Mouse (Mus musculus): Measurements from ENCODE around the gene Rnf169. TPM values are rescaled to one million over a fixed set of nuclear protein-coding genes. Genes with fewer than 3 reads are reported as not detected.

Gene Rnf169
- total and polyA plus RNA-seq, 2 experiments from 2014 or later: 2.6 to 14.2 TPM

GRCm38 (mm10) chr7:99887743-99888142 lies 92.5 kb downstream of the Rnf169 start:
- Histone ChIP-seq H3K4me1 (ENCODE audit: insufficient read depth, low read length) (0 out of 2 replicates have a peak, but pooled peaks cover 5% of the 10 kb centered on the region), H3K36me3 (ENCODE audit: insufficient read depth, low read length) (no peaks in the 10 kb centered on the region), H3K4me2 (ENCODE audit: low read depth, low read length) (no peak overlapping the region), H3K9me3 (ENCODE audit: low read length) (no peaks in the 10 kb centered on the region), H3K27me3 (ENCODE audit: insufficient read depth, low read length) (no peaks in the 10 kb centered on the region), H3K9ac (replicated peaks; ENCODE audit: low read length) (no peak overlapping the region), H3K4me3 (ENCODE audit: low read length) (no peak overlapping the region), H3K27ac (no peak overlapping the region)
- DNase-seq (ENCODE audit: low spot score) (no peak), ATAC-seq (no peak)
- TF ChIP-seq CTCF (IDR thresholded peaks at IDR 0.05; ENCODE audit: low read depth): no peak

DNA sequence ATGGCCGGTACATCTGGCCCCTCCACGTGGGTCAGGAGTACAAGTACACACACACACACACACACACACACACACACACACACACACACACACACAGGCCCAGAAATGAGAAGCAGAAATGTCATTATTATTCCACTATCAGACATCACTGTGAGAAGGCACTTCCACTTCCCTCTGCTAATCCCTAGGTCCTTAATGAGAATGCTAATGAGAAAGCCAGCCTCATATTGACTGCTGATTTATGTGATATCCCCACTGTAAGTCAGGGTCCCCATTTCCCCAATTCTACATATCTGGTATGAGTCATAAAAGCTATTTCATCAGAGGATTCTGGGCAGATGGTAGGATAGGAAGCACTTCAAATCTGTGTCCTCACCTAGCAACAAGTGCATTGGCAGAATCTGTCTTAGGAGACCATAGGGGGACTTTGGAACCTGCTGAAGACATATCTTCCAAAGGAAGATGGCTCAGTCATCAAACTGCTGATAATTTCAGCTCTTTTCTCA lies 93.0 kb downstream of the Rnf169 start:
- Histone ChIP-seq H3K9me3 (ENCODE audit: low read length) (no peaks in the 10 kb centered on the region), H3K9ac (replicated peaks; ENCODE audit: low read length) (no peak overlapping the region), H3K4me2 (ENCODE audit: low read depth, low read length) (no peak overlapping the region), H3K36me3 (ENCODE audit: insufficient read depth, low read length) (no peaks in the 10 kb centered on the region), H3K4me1 (ENCODE audit: insufficient read depth, low read length) (0 out of 2 replicates have a peak, but pooled peaks cover 5% of the 10 kb centered on the region), H3K4me3 (ENCODE audit: low read length) (no peak overlapping the region), H3K27ac (no peak overlapping the region), H3K27me3 (ENCODE audit: insufficient read depth, low read length) (no peaks in the 10 kb centered on the region)
- DNase-seq (ENCODE audit: low spot score): no peak
- WGBS: 77% methylated on average over 2 of the region's 2 CpGs
- ATAC-seq: no peak
- TF ChIP-seq CTCF (IDR thresholded peaks at IDR 0.05; ENCODE audit: low read depth): no peak

GRCm38 (mm10) chr7:99878254-99878653 lies 102.0 kb downstream of the Rnf169 start:
- no peaks in the 10 kb centered on the region for H3K27me3 ChIP-seq (ENCODE audit: insufficient read depth, low read length)
- DNase-seq (ENCODE audit: low spot score): peak; percentile 39
- H3K4me3 ChIP-seq (ENCODE audit: low read length): no peak overlapping the region
- no peak overlapping the region for H3K9ac ChIP-seq (replicated peaks; ENCODE audit: low read length)
- H3K27ac ChIP-seq: no peak overlapping the region
- H3K36me3 ChIP-seq (ENCODE audit: insufficient read depth, low read length): no peaks in the 10 kb centered on the region
- H3K9me3 ChIP-seq (ENCODE audit: low read length): no peaks in the 10 kb centered on the region
- TF ChIP-seq CTCF (IDR thresholded peaks at IDR 0.05; ENCODE audit: low read depth): no peak
- peak; percentile 71 for ATAC-seq
- WGBS: 42% methylated on average over 2 of the region's 2 CpGs
- H3K4me1 ChIP-seq (ENCODE audit: insufficient read depth, low read length): no peaks in the 10 kb centered on the region
- no peak overlapping the region for H3K4me2 ChIP-seq (ENCODE audit: low read depth, low read length)

- DNase-seq (ENCODE audit: low spot score) (peak; percentile 94), ATAC-seq (peak; percentile 77)
- Histone ChIP-seq H3K4me3 (ENCODE audit: low read length) (no peak overlapping the region), H3K27me3 (ENCODE audit: insufficient read depth, low read length) (no peaks in the 10 kb centered on the region), H3K4me1 (ENCODE audit: insufficient read depth, low read length) (no peaks in the 10 kb centered on the region), H3K9ac (replicated peaks; ENCODE audit: low read length) (no peak overlapping the region), H3K36me3 (ENCODE audit: insufficient read depth, low read length) (no peaks in the 10 kb centered on the region), H3K9me3 (ENCODE audit: low read length) (no peaks in the 10 kb centered on the region), H3K27ac (no peak overlapping the region), H3K4me2 (ENCODE audit: low read depth, low read length) (no peak overlapping the region)
- 3% methylated on average over 3 of the region's 3 CpGs for WGBS
- peak; percentile 93 for TF ChIP-seq CTCF (IDR thresholded peaks at IDR 0.05; ENCODE audit: low read depth)
These were observed 103.9 kb downstream of the Rnf169 start for GRCm38 (mm10) chr7:99876345-99876744.

DNA sequence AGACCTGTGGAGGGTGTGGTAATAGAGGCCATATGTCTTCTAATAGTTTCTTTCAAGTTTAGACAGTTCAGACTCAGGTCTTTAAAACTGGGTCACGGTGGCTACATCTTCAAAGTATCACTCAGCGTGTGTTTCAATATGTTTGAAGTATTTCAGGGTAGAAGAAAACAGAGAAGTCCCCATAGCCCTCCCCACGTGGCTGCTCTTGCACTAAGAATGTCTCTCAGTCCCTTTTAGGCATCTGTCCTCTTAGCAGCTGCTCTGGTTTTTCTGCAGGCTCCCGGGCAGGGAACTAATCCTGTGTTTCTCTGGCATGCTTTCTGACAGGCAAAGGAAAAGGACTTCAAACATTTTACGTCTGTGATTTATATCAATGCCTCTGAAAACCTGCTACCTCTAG lies 104.4 kb downstream of the Rnf169 start:
- no peak overlapping the region for H3K4me2 ChIP-seq (ENCODE audit: low read depth, low read length)
- H3K4me3 ChIP-seq (ENCODE audit: low read length): no peak overlapping the region
- no peak overlapping the region for H3K9ac ChIP-seq (replicated peaks; ENCODE audit: low read length)
- 53% methylated on average over 5 of the region's 5 CpGs for WGBS
- H3K9me3 ChIP-seq (ENCODE audit: low read length): no peaks in the 10 kb centered on the region
- TF ChIP-seq CTCF (IDR thresholded peaks at IDR 0.05; ENCODE audit: low read depth): no peak
- H3K4me1 ChIP-seq (ENCODE audit: insufficient read depth, low read length): no peaks in the 10 kb centered on the region
- ATAC-seq (no peak), DNase-seq (ENCODE audit: low spot score) (no peak)
- no peaks in the 10 kb centered on the region for H3K36me3 ChIP-seq (ENCODE audit: insufficient read depth, low read length)
- H3K27me3 ChIP-seq (ENCODE audit: insufficient read depth, low read length): no peaks in the 10 kb centered on the region
- no peak overlapping the region for H3K27ac ChIP-seq

DNA sequence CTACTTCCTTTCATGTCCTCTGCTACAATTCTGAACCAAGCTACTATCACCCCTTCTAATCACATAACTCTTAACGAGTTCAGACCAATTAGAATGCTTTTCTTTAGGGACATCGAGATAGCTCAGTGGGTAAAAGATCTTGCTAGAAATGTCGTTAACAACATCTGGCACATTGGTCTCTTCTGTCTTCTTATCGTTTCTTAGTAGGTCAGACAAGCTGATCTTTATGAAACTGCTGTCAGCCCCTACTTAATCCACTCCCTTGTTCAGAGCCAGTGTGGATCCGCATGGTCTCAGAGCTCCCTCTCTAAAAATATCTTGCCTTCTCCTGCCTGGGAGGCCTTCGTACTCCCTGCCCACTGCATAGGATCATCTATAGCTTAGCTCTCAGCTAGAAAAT lies 106.3 kb downstream of the Rnf169 start:
- H3K4me1 ChIP-seq (ENCODE audit: insufficient read depth, low read length): no peaks in the 10 kb centered on the region
- ATAC-seq (no peak), DNase-seq (ENCODE audit: low spot score) (no peak)
- no peak overlapping the region for H3K27ac ChIP-seq
- H3K9me3 ChIP-seq (ENCODE audit: low read length): no peaks in the 10 kb centered on the region
- H3K4me3 ChIP-seq (ENCODE audit: low read length): no peak overlapping the region
- TF ChIP-seq CTCF (IDR thresholded peaks at IDR 0.05; ENCODE audit: low read depth): no peak
- H3K36me3 ChIP-seq (ENCODE audit: insufficient read depth, low read length): no peaks in the 10 kb centered on the region
- H3K4me2 ChIP-seq (ENCODE audit: low read depth, low read length): no peak overlapping the region
- no peak overlapping the region for H3K9ac ChIP-seq (replicated peaks; ENCODE audit: low read length)
- WGBS: 72% methylated on average over 6 of the region's 6 CpGs
- no peaks in the 10 kb centered on the region for H3K27me3 ChIP-seq (ENCODE audit: insufficient read depth, low read length)

Other genes starting within 250 kb of the Rnf169 start
- gene Olfr521, start 216.9 kb downstream of the Rnf169 start, total RNA-seq (2014; rRNA removed): not detected in 2 replicates
- not detected in 2 replicates for gene Olfr521, start 216.9 kb downstream of the Rnf169 start, polyA plus RNA-seq (2015; fragmentation: Nextera tagmentation; extraction: Ambion mirVana)
- gene Neu3, start 152.0 kb downstream of the Rnf169 start, total RNA-seq (2014; rRNA removed): 1.3 and 2.1 TPM in 2 replicates
- 1.6 and 2.1 TPM in 2 replicates for gene Neu3, start 152.0 kb downstream of the Rnf169 start, polyA plus RNA-seq (2015; fragmentation: Nextera tagmentation; extraction: Ambion mirVana)
- gene Xrra1, start 121.3 kb downstream of the Rnf169 start, total RNA-seq (2014; rRNA removed): 1.7 and 2.6 TPM in 2 replicates
- gene Xrra1, start 121.3 kb downstream of the Rnf169 start, polyA plus RNA-seq (2015; fragmentation: Nextera tagmentation; extraction: Ambion mirVana): 1.0 and 1.3 TPM in 2 replicates
- gene Spcs2, start 117.0 kb downstream of the Rnf169 start, total RNA-seq (2014; rRNA removed): 94.2 and 111 TPM in 2 replicates
- 258 and 293 TPM in 2 replicates for gene Spcs2, start 117.0 kb downstream of the Rnf169 start, polyA plus RNA-seq (2015; fragmentation: Nextera tagmentation; extraction: Ambion mirVana)
- gene Chrdl2, start 25.7 kb upstream of the Rnf169 start, total RNA-seq (2014; rRNA removed): 0.43 and 1.8 TPM in 2 replicates
- 1.8 and 2.2 TPM in 2 replicates for gene Chrdl2, start 25.7 kb upstream of the Rnf169 start, polyA plus RNA-seq (2015; fragmentation: Nextera tagmentation; extraction: Ambion mirVana)
- gene Pold3, start 141.1 kb upstream of the Rnf169 start, total RNA-seq (2014; rRNA removed): 20.4 and 29.4 TPM in 2 replicates
- 38.6 and 41.0 TPM in 2 replicates for gene Pold3, start 141.1 kb upstream of the Rnf169 start, polyA plus RNA-seq (2015; fragmentation: Nextera tagmentation; extraction: Ambion mirVana)
- gene Lipt2, start 178.8 kb upstream of the Rnf169 start, total RNA-seq (2014; rRNA removed): 13.8 and 20.1 TPM in 2 replicates
- gene Lipt2, start 178.8 kb upstream of the Rnf169 start, polyA plus RNA-seq (2015; fragmentation: Nextera tagmentation; extraction: Ambion mirVana): 19.2 and 19.5 TPM in 2 replicates
- 0.47 TPM in 1 of 2 replicates, not detected in the other for gene Kcne3, start 196.1 kb upstream of the Rnf169 start, total RNA-seq (2014; rRNA removed)
- 0.25 and 0.33 TPM in 2 replicates for gene Kcne3, start 196.1 kb upstream of the Rnf169 start, polyA plus RNA-seq (2015; fragmentation: Nextera tagmentation; extraction: Ambion mirVana)
- gene Pgm2l1, start 246.9 kb upstream of the Rnf169 start, total RNA-seq (2014; rRNA removed): 123 and 127 TPM in 2 replicates
- gene Pgm2l1, start 246.9 kb upstream of the Rnf169 start, polyA plus RNA-seq (2015; fragmentation: Nextera tagmentation; extraction: Ambion mirVana): 34.4 and 34.8 TPM in 2 replicates